Mouse (Mus musculus) skeletal muscle tissue, postnatal 0 days (tissue): ENCODE results near the gene Gm49340. TPM values are rescaled to one million over a fixed set of nuclear protein-coding genes. Genes with fewer than 3 reads are reported as not detected.

Experiments
- polyA plus RNA-seq: library from polyadenylated mRNA; unstranded; fragments of >200 nt; fragmentation: Nextera tagmentation; extraction: Ambion mirVana; gene quantifications from 2 replicates; pipeline ENCODE4 v1.2.1, GENCODE M21; 2015

Gm49340 gene
- not detected in 2 replicates for polyA plus RNA-seq

DNA sequence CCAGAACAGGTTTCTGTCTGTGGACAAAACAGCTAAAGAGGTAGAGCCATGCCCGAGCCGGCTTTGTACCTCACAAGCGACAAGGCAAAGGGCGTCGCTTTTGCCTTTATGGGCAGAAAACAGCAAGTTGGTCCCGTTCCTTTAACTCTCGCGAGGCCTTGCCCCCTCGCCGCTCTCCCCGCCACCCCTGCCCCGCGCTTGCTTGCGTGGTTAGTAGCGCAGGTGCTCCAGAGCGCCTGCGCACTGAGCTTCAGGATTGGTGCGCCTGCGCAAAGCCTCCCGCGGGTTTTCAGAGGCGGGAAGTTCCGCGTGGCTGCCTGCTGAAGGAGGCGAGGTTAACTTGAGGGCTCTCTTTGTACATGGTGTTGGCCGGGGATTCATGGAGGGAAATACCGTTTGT is at the start of gene Gm49340, which contains the start of the genes Aspa and Spata22:
TSS of gene Gm49340 (plus strand) at position 300 of the 400 bp plus-strand sequence.
TSS of gene Aspa (minus strand) at position 155 of the 400 bp plus-strand sequence.
TSS of gene Spata22 (plus strand) at position 300 of the 400 bp plus-strand sequence.

DNA sequence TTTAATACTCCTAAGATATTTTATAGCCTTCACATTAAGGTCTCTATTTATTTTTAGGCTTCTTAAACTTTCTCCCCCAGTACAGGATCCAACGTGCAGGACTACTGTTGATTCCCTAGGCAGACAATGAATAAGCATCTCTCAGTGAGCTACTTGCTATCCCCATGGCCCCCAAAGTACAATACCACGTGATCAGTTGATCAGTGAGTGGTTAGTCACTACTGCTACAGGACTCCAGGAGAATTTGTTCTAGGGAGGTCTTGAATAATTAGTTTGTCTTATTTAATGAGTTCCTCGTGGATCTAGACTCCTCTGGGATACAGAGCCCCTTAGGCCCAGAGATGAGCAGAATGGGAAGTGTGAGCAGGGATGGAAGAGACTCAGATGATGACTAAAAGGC is 20.9 kb downstream of the Gm49340 start, which contains the start of gene Olfr20:
TSS of gene Olfr20 (plus strand) at position 301 of the 400 bp plus-strand sequence.

GRCm38 (mm10) chr11:73370946-73371345 is 41.4 kb downstream of the Gm49340 start, which contains the start of gene Olfr376:
TSS of gene Olfr376 (plus strand) at chr11:73371246.

GRCm38 (mm10) chr11:73399514-73399913 is 70.0 kb downstream of the Gm49340 start, which contains the start of gene Olfr1:
TSS of gene Olfr1 (minus strand) at chr11:73399614.

Other genes with a start within 250 kb of the Gm49340 start
- gene Itgae, start 239.2 kb upstream of the Gm49340 start, polyA plus RNA-seq: 0.15 and 0.18 TPM in 2 replicates
- 2.4 and 2.9 TPM in 2 replicates for gene Haspin, start 191.4 kb upstream of the Gm49340 start, polyA plus RNA-seq
- gene P2rx5, start 169.3 kb upstream of the Gm49340 start, polyA plus RNA-seq: 7.3 and 8.1 TPM in 2 replicates
- 175 and 184 TPM in 2 replicates for gene Emc6, start 152.7 kb upstream of the Gm49340 start, polyA plus RNA-seq
- gene Tax1bp3, start 152.7 kb upstream of the Gm49340 start, polyA plus RNA-seq: 104 and 115 TPM in 2 replicates
- 10.9 and 11.1 TPM in 2 replicates for gene Ctns, start 130.7 kb upstream of the Gm49340 start, polyA plus RNA-seq
- gene Shpk, start 130.3 kb upstream of the Gm49340 start, polyA plus RNA-seq: 1.8 and 2.6 TPM in 2 replicates
- gene Trpv1, start 95.4 kb upstream of the Gm49340 start, polyA plus RNA-seq: 0.12 and 0.26 TPM in 2 replicates
- 0.03 and 0.07 TPM in 2 replicates for gene Trpv3, start 62.4 kb upstream of the Gm49340 start, polyA plus RNA-seq
- 4.4 and 6.5 TPM in 2 replicates for gene Aspa, start 145 bp upstream of the Gm49340 start, polyA plus RNA-seq
- 0.10 TPM in 1 of 2 replicates, not detected in the other for gene Spata22, start within 50 bp of the Gm49340 start, polyA plus RNA-seq
- gene Olfr20, start 21.0 kb downstream of the Gm49340 start, polyA plus RNA-seq: not detected in 2 replicates
- gene Olfr376, start 41.5 kb downstream of the Gm49340 start, polyA plus RNA-seq: not detected in 2 replicates
- gene Olfr1, start 69.9 kb downstream of the Gm49340 start, polyA plus RNA-seq: not detected in 2 replicates
- gene Olfr378, start 98.7 kb downstream of the Gm49340 start, polyA plus RNA-seq: not detected in 2 replicates
- not detected in 2 replicates for gene Olfr380, start 127.8 kb downstream of the Gm49340 start, polyA plus RNA-seq
- gene Olfr381, start 161.9 kb downstream of the Gm49340 start, polyA plus RNA-seq: not detected in 2 replicates
- not detected in 2 replicates for gene Olfr382, start 187.5 kb downstream of the Gm49340 start, polyA plus RNA-seq